Mouse (Mus musculus): ENCODE data around the gene Fads6.

Gene Fads6

DNA sequence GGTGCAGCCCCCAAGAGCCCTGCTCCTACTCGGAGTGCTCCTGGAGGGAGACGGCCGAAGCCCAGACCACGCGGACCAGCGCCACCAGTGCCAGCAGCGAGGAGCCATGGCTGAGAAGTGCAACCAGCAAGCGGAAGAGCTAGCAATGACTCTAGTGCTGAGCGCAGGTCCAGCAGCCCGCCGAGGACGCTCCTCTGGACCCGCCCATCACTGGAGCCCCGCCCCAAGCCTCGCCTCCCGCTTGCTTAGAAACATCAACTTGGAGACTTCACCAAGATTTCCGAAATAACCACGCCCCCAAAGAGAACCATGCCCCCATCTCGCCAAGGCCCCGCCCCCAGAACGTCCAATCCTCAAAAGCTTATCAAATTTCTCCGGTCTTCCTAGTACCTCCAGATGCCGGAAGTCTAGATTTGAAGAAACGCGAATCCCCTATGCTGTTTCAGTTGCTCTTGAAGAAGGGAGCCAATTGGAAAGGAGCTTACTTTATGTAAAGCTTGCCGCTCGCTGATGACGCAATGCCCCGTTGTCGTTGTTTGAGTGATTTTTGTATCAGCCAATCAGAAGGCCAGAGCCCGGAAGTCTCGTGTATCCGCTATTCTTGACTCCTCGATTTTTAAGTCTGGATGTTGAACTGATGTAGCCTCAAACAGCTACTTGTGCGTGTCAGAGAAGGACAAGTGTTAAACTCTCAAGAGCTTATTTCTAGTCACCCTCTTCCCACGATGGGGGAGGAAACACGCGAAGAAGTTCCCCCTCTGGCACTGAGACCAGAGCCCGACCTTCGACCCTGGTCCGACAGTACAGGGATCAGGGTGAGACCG lies 20.5 kb downstream of the Fads6 start, which contains the start of gene Fdxr:
Gene Fdxr (minus strand): TSS at position 271 of the 824 bp plus-strand sequence.
- DNase-seq (ENCODE audit: low spot score), result peak; percentile 97

DNA sequence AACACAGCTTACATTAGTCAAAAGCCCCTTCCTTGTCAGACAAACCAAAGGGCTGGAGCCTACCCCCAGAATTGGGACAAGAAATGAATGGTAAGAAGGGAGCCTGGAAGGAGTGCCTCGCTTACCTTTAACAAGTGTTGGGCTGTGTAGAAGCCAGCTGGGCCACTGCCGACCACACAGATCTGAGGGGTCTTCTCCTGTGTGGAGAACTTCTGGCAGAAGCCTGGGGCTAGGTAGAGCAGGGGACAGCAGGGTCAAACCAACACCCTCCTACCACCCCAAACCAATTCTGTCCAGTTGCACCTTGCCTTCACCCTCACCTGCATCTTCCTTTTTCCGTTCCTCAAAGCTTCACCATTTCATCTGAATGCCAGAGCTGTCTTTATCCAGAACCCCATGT lies 21.5 kb downstream of the Fads6 start:
- DNase-seq (ENCODE audit: low spot score), result no peak

DNA sequence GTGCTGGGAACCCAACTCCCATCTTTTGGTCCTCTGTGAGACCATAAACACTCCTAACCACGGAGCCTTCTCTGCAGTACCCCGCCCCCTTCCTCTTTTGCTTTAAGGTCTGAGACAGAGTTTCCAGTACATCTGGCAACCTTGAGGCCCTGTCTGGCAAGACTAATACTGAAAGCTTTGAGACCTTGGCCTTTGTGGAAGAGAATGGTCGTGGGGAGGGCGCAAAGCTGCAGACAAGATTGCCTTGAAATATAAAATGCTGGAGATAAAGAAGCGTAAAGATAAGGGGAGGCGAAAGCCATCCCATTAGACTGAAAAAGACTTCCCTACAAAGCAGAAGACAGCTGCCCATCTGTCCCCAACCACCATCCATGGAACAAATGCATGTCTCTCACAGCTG lies 22.0 kb downstream of the Fads6 start:
- DNase-seq (ENCODE audit: low spot score), result no peak

DNA sequence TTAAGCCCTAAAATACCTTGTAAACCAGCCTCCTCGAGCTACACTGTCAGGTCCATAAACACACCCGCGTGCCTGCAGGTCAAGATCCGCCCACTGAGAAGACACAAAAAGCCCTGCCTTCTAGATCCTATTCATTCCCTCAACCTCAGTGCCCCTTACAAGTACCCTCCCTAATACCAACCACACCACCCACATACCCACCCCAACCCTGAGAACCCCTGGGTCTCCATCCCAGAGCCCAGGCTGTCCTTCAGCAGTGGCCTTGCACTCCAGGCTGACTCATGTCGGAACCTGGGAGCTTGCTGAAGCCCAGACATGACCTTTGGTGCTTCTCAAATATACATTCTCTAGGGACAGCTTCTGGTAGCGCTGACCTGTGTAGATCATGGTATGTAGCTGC lies 22.7 kb downstream of the Fads6 start:
- no peak for DNase-seq (ENCODE audit: low spot score)

DNA sequence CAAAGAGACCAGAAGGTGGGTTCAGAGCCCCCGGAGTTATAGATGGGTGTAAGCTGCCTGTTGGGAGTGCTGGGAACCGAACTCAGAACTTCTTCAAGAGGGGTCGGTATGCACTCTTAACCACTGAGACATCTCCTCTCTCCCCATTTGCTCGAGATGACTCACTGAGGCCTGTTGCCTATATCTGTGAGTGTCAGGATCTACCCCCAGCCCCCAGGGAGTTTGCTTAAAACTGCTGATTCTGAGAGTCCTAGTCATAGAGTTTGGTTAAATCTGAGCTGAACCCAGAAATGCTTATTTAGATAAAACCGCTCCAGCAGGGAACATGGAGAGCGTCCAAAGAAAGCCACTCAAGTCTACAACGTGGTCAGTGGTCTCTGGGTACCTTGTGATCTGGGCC lies 23.3 kb downstream of the Fads6 start:
- no peak for DNase-seq (ENCODE audit: low spot score)

DNA sequence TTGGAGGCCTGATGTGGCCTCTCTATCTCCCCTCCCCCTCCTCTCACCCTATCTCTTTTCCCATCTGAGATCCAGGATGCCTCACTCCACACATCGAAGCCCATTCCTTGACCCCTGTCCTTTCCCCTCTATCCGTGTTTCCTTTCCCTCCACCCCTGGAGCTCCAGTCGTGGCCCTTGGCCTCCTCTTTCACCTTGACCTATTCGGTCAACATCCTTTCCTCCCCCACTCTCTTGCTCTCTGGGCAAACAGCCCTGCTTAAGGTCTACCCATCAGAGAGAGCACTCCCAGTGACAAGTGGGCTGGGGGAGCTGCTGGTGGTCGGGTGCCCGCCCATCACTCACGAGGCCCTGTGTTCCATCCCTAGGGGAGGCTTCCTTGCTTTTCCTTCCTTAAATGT lies 23.7 kb downstream of the Fads6 start:
- DNase-seq (ENCODE audit: low spot score), result no peak

DNA sequence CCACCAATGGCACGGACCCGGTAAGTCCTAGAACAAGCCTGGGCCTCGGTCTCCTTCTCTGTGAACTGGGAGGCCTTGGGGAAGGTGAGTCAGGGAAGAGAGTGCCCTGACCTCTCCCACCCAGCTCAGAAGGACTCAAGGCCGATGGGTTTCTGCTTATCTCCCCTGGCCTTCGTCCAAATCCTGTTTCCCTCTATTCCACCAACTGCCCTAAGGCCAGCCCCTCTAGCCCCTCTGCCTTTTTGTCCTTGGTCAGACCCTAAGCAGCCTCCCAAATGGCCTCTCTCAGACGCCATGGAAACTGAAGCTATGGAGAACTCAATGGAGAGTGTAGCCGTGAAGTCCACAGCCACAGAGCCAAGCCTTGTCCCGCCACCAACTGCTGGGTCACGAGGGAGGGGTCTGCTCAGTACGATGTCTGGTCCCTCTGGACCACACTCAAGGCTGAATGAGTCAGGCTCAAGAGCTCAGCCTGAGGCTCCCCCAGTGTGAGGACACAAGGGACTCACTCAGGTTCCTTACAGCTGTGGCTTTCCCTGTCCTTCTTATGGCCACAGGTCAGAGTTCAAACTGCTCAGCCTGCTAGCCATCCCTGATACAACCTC lies 24.5 kb downstream of the Fads6 start:
- no peak for DNase-seq (ENCODE audit: low spot score)

DNA sequence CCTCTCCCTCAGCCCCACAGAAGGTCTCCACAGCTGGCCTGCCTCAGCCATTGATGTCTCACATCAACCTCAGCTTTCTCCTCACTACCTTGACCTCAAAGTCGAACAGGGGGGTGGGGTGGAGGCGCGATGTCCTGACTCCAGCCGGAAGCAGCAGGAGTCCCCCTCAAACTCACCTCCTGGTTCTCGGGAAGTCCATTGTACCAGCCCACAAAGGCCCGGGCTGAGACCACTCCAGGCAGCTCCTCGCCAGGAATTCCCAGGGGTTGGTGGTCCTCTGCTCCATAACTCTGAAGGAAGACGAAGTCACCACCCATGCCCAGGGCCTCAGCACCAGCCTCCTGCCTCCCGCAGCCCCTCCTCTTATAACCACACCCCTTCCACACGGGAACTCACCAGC lies 26.0 kb downstream of the Fads6 start:
- DNase-seq (ENCODE audit: low spot score), result no peak

DNA sequence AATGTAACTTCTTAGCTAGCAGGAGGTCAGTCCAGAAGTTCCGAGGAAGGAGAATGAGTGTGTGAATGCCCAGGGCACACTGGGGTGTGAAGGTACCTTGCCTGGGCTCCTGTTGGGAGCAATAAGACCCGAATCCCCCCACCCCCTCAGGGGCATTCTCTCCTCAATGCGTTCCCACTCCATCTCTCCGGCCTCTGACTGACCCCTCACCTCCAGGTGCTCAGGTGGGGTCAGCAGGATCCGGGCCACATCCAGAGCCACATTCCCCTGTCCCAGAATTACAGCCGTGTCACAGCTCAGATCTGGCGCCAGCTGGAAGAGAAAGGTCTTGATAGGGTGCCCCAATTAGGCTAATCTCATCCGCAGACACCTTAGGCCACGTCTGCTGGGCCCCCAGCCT lies 26.4 kb downstream of the Fads6 start:
- no peak for DNase-seq (ENCODE audit: low spot score)

DNA sequence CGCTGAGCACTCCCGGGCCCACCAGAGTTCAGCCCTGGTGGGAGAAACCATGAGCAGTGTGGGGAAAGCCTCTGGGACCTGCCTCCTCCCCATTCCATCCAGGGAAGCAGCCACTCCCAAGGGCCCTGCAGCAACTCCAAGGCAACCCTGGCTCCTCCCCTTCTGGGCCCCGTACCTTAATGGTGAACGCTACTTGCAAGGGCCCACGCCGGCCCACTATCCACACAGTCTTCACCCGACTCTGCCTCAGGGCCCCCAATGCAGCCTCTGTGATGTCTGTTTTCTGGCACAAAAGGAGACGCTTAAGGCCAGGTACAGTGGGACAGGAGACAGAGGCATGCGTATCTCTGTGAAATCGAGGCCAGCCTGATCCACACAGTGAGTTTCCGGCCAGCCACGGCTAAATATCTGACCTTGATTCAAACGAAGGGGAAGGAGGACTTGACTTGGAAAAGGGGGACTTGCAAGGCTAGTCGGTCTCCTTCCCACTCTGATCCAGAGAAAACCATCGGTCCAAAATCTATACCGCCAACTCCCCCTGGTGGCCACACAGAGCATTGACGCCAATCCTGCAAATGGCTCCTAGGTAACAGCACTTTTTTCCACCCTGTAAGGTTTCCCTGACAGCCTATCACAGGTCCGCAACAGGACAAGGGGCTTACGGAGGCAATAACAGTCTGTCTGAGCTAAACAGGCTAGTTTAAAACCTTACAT lies 27.2 kb downstream of the Fads6 start:
- peak; percentile 64 for DNase-seq (ENCODE audit: low spot score)

DNA sequence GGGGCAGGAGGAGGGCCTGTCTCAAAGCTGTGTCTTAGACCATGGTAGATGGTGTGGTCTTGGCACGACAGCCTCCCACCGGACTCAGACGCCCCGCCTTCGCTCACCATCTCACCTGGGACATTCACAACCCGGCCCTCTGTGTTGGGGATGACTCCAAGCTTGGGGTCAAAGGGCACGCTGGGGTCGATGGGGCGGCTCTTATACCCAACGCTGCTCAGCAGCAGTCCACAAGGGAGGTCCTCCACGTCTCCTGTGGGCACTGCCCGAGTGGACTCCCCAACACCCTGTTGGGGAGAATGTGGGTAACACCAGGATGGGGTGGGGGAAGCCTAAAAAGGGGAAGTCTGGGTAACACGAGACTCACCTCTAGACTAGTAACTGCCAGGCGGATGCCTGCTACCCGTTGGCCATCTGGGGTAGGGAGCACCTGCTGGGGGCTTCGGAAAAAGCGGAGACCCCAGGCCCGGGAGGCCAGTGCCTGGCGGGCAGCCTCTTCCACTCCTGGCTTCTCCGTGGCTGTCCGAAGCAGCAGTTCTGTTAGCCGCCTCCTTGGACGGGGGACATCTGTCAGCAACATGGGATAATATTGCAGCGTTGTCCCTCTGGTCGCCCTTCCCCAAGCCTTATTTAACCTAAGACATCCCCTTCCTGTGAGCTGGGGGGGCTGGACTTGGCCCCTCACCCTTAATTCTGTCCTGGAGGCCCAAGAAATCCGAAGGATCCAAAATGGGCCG lies 28.0 kb downstream of the Fads6 start:
- DNase-seq (ENCODE audit: low spot score), result no peak

DNA sequence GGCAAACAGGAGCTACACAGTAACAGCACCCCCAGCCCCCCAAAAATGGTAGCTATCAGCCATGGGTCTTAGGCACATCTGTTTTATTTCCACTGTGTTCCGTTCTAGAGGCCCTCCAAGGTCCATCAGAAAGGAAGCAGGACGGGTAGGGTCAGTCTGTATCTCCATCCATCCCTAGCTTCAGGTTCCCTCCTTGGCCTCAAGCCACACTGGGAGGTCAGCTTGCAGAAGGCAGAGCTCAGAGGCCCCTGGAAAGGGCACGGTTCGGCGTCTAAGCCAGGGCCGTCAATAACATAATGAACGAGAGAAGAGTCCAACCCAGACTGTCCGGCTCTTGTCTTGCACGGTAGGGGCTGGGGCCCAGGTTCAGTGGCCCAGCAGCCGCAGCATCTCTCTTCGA lies 29.5 kb downstream of the Fads6 start:
- DNase-seq (ENCODE audit: low spot score), result no peak

DNA sequence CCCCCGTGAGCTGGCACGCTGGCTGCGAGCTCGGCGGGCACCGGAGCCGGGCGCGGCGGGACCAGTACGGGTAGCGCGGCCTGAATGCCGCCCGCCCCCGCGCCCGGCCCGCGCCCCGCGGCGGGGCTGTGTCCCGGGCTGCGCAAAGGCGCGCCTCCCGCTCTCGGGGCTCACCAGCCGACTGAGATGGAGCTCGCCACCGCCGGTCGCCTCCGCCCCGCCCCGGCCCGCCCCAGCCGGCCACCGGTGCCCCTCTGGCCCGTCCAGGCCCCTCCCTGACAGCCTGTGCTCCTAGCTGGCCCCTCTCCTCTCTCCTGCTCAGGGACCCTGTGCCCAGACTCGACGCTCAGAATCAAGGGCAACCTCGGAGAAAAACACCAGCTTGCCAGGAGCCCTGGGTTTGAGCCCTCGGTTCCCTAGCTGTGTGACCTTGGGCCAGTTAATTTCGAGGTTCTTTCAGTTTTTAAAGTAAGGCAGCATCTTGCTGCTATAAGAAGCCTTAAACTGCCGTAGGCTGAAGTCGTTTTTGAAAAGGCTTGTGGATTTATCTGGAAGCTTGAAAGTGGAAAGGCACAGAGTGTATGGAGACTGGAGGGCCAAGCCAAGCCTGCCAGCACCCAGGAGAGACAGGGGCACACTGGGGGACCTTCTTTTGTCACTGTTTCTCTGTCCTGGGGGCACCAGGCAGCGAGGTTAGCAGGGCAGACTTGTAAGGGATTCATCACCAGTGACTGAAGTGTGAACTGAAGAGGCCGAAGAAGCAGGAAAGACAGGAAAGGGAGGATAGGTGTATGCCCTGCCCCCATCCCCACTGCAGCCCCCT lies 30.2 kb downstream of the Fads6 start, which contains the start of gene Grin2c:
Gene Grin2c (minus strand): TSS at position 183 of the 823 bp plus-strand sequence.
- DNase-seq (ENCODE audit: low spot score), result no peak

DNA sequence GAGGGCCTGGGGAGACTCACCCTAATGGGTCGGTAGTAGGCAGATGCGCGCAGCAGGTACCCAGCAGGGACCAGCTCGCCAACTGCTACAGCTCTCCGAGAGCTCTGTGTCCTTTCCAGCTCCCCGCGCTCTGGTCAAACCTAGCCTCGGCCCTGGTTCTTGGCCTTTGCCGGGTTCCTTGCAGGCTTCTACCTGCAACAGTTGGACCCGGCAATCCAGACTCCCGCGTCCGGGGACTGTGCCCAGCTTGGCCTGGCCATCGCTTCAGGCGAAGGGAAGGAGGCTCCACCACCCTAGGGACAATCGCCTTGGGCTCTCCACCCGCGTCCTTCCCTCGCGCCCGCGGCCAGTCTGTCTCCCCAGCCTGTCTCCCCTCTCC lies 31.1 kb downstream of the Fads6 start:
- no peak for DNase-seq (ENCODE audit: low spot score)

DNA sequence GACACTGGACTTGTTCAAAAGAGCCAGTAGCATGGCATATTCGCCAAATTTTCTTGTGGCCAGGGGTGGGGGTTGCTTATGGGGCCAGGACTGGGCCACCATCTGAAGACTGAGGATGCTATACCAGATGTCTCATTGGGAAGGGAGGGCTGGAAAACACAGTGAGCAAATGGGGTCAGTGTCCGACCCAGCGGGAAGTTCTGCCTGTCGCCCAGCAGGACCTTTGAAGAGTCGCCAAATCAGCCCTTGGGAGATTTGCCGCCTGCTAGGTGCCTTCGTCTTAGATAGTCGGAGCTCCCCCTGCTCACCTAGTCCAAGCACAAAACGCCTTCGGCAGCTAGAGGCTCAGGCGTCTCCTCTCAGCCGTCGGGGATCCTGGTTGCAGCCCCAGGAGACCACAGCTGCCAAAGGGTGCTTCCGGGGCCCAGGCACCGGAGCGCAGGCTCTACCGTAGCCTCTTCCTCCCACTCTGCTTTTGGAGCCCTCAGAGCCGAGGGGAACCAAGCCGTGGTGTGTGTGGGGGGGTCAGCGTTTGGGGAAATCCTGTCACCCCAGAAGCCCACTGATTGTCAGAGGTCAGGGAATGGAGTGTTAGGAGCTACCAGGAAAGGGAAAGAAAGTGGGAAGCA lies 31.6 kb downstream of the Fads6 start:
- no peak for DNase-seq (ENCODE audit: low spot score)

DNA sequence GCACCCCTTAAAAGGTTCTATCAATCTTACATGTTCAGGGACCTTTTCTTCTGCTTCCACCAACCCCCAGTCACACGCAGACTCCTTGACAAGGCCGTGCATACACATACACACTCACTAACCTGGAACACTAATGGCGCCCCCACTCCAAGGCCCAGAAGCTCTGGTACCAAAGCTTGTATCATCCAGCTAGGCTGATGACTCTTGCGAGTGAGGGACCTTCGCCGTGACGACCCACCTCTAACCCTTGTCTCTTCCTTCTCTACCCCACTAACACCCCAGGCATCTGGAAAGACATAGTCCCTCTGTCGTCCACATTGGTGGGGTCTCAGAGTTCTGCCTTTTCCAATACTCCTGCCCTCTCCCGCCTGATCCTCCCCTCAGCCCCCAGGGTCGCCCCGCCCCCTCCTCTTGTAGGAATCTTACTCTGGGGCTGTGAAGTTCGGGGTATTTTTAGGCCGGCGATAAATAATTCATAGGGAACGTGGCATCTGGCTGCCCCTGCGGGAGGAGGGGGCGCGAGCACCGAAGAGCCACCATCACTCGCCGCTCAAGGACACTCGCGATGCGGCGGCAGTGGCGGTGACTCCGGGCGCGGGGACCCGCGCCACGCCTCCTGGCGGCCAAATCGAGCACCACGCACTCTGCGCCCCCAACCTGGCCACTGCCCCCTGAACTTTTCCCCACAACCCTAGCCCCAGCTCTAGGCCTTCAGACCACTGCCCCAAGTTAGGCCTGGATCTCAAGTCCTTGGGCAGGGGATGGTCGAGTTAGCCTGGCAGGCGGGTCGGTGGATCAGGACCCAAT lies 32.4 kb downstream of the Fads6 start:
- no peak for DNase-seq (ENCODE audit: low spot score)

DNA sequence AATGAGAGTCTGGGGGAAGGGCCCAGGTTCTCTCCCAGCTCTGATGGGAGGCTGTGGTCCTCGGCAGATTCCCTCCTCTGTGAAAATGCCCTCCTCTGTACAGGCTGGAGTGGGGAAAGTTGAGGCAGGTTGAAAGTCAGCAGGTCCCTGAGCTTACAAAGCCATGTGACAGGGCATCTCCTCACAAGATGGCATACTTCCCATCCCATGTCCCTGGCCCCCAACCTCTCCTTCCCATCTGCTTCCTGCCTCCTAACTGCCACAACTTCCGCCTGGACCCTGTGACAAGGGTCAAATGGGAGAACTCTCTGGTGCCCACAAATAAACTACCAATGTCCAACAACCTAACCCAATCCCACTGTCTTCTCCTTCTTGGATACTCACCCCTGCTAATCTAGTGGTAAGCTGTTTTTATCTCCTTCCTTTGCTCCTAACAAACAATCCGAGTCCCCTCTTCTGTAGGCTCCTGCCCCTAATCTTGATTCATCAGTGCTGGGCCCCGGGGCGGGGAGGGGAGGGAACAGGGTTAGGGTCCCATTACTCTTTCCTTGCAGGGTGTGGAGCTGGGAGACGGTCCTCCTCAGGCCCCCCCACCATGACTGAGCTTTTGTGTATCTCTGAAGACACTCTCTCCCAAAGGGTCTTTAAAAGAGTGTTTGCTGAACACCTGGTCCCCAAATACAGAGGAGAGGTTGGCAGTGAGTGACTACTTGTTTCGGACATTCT lies 33.2 kb downstream of the Fads6 start:
- DNase-seq (ENCODE audit: low spot score), result no peak

DNA sequence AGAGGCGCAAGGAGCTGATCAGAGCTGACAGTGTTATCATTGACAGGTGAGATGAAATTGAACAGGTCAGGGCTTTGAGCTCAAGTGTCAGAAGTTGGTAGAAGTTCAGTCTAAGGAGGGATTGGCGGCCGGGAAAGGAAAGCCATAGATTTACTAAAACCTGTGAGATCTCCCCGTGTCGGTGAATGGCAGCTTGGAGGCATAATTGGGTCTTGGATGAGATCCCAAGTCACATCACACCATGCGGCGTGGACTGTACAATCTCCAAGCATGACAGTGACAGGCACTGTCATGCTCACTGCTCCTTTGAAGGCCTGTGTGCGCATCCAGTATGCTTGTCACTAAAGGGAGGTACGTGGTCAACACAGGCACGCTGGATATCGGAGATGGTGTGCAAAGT lies 34.5 kb downstream of the Fads6 start:
- no peak for DNase-seq (ENCODE audit: low spot score)

DNA sequence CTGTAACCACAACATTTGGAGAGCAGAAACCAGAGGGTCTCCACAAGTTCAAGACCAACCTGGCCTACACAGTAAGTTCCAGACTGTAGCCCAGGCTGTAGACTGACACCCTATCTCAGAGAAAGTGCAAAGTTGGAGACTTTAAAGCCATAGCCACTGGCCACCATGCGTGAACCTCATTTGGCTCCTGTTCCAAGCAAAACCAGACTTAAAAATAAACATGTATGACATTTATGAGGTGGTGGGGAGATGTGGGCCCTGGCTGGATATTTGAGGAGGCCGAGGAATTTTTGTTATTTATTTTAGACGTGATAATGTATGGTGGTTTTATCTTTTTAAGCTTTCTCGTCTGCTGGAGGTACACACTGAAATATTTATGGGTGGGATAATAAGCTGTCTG lies 38.3 kb downstream of the Fads6 start:
- DNase-seq (ENCODE audit: low spot score), result no peak

Measured in spleen, adult 12 weeks (tissue).